In the genomic region with DNA sequence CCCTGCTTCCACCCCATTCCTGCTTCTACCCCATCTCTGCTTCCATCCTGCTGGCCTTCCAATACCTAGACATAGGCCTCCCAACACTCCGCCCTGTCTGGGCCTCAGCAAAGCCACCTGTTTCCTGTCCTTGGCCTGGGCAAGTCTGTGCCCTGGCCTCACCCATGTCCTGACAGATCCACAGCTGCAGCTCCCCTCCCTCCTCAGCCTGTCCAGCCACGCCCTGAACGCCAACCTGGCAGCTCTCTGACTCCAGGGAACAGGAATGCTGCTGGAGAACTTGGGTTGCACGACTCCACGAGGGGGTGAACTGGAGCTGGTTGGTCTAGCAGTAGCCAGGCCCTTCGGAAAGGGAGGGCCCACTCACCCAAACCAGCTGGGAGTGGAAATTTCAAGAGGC, we compare ENCODE assay signal across 8 mouse cellular contexts.
A peak's percentile ranks its signal among the peaks of the same experiment; 100 is the strongest.
DNase-seq lines count a peak whose midpoint lies in the region; ATAC-seq lines count a peak whose summit lies in the region.

No protein-coding gene starts in this region.

- H3K36me3 ChIP-seq in kidney, embryonic 16.5 days (ENCODE audit: insufficient read depth, low read length) = no peaks in the 10 kb centered on the region

- no peak overlapping the region for H3K4me3 ChIP-seq in kidney, embryonic 16.5 days (ENCODE audit: low read length)

- no peak overlapping the region for H3K9ac ChIP-seq in kidney, embryonic 16.5 days (replicated peaks; ENCODE audit: low read length)

- no peak overlapping the region for H3K4me2 ChIP-seq in kidney, embryonic 16.5 days (replicated peaks; ENCODE audit: low read depth, low read length)

- H3K9me3 ChIP-seq in kidney, embryonic 16.5 days (ENCODE audit: low read length) = no peaks in the 10 kb centered on the region

- H3K27me3 ChIP-seq in kidney, embryonic 16.5 days (ENCODE audit: insufficient read depth, low read length) = no peaks in the 10 kb centered on the region

- ATAC-seq in kidney, embryonic 16.5 days (ENCODE audit: low FRiP score, low TSS enrichment) = peak; percentile 77
- no peak for ATAC-seq in erythroblast, adult 5-6 weeks (replicated peaks; ENCODE audit: low FRiP score, poor library complexity, severe bottlenecking)

- 49% methylated on average over 6 of the region's 6 CpGs for WGBS in kidney, embryonic 16.5 days

- H3K27ac ChIP-seq in kidney, embryonic 16.5 days (ENCODE audit: low read length) = peak overlapping the region; percentile 15; the same call in 1 of the 2 replicates

- peak; percentile 32 for DNase-seq in Muller cell, postnatal 12 days (ENCODE audit: inconsistent ontology term)
- peak; percentile 57 to 74 for DNase-seq in gastrocnemius, adult 8-10 months (ENCODE audit: low spot score in 2 of 2)
- peak; percentile 86 for DNase-seq in lung, postnatal 10 days
- no peak for DNase-seq in left cerebral cortex, adult 8-10 months (ENCODE audit: low spot score in 2 of 2)
- no peak for DNase-seq in embryo, embryonic 10.5 days (ENCODE audit: low spot score)
- DNase-seq in cerebellum, adult 11 months = no peak

- H3K4me1 ChIP-seq in kidney, embryonic 16.5 days (ENCODE audit: insufficient read depth, low read length) = peaks cover 3% of the 10 kb centered on the region; the same call in 1 of the 2 replicates

Comparison
In these comparisons a context has a peak if more than half of its experiments do, and no peak if none do; other contexts are left out.
1. DNase-seq: peak in Muller cell, postnatal 12 days (single experiment), gastrocnemius, adult 8-10 months (2 of 2) and lung, postnatal 10 days (single experiment); none in left cerebral cortex, adult 8-10 months (0 of 2), embryo, embryonic 10.5 days (single experiment) and cerebellum, adult 11 months (single experiment).